Mouse (Mus musculus) skeletal muscle tissue, adult 2 months (tissue): ENCODE results near the gene Olfr714.
"Not testable (repeated sequence)": the region's sequence is repeated elsewhere in the genome, so short reads cannot be mapped to it uniquely, and the experiment has no call there.

Source experiments
- DNase-seq: peaks from one replicate; pipeline ENCODE4 v3.0.0-alpha.2; 2012; ENCODE audit warnings: low read depth, low spot score

Olfr714 gene

GRCm38 (mm10) chr7:107070681-107071080 lies at the start of gene Olfr714:
Gene Olfr714 (plus strand): TSS chr7:107070981.
- DNase-seq: no peak

DNA sequence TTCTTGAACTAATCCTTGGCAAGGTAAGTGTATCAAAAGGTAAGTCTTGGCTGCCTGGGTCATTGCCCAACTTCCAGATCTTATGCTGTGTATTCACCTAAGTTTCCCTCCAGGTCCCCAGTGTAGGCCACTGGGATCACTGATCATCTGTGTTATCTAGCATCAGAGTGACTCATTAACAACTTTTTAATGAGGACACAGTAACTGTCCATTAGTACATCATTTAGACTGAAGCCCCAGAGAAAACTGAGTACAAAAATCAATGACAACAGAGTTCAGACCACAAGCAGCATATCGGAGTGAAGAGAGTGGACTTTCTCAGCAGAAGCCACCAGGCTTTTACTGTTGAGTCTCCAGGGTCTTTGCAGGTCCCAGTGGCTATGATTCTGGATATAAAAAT lies 39.9 kb upstream of the Olfr714 start, which contains the start of gene Olfr713:
Gene Olfr713, plus strand, starts transcription at position 301 of the 400 bp plus-strand sequence.
- DNase-seq: no peak

DNA sequence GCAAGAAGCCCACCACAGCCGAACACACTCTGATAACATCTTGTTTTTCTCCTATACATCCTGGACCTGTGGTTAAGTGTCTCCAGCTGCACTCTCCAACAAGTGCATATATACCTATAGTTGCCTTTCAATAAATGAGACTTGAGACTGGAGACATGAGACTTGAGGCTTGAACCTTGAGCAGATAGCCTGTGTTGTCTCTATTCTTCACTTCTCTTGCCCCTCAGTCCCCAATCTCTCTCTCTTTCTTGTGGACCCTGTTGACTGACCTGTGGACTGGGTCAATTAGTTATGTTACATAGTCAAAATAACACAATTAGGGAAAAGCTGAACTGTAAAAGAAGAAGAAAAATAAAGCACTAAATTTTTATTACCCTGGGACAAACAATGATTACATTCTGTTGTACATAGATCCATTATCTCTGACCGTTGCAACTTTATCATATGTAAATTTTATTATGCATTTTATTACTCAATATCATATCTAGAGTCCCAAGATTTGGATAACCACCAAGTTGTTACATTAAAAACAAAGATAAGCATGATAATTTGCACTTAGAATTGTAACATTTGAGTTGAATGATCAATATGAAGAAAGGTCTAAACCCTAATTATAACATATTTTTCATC lies 30.7 kb upstream of the Olfr714 start:
- DNase-seq: no peak

- DNase-seq: no peak
Observed at GRCm38 (mm10) chr7:107043136-107043535, 27.6 kb upstream of the Olfr714 start.

DNA sequence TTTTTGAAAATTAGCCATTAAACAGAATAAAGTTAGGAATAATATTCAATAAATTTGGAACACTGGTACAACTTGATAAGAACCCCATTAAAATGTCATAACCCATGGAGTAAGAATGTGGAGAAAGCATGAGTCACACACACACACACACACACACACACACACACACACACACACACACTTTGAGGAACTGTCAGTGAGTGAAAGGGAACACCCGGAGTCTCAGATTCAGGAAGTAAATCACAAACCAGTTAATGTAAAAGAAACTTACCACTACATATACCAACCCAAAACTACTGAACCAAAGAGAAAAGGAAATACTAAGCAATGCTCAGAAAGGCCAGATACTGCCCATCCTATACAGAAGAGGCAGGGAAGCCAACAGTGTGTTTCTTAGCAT lies 26.4 kb upstream of the Olfr714 start:
- no peak for DNase-seq

GRCm38 (mm10) chr7:107045833-107046232 lies 24.9 kb upstream of the Olfr714 start:
- no peak for DNase-seq

GRCm38 (mm10) chr7:107047578-107047977 lies 23.2 kb upstream of the Olfr714 start:
- no peak for DNase-seq

GRCm38 (mm10) chr7:107092920-107093319 lies 22.1 kb downstream of the Olfr714 start, which contains the start of gene Olfr17:
Gene Olfr17 (plus strand): TSS chr7:107093220.
- DNase-seq: no peak

GRCm38 (mm10) chr7:107110269-107110668 lies 39.5 kb downstream of the Olfr714 start, which contains the start of gene Olfr715b:
Gene Olfr715b (minus strand): TSS chr7:107110369.
- not testable (repeated sequence) for DNase-seq
